Mouse (Mus musculus) brain, embryonic 14.5 days (tissue): ENCODE measurements around the gene Polk.

ENCODE experiments used
- CTCF ChIP-seq: fragments of 200-500 bp; IDR thresholded peaks from 2 replicates; pipeline ENCODE4 v1.5.1; 2012; ENCODE audit warnings: inconsistent platforms, mild to moderate bottlenecking, moderate library complexity, borderline replicate concordance; ENCODE audit not compliant: insufficient read depth, insufficient read length; ENCODE audit errors: extremely low read depth
- POLR2A ChIP-seq: fragments of 200-500 bp; IDR thresholded peaks from 2 replicates; pipeline ENCODE4 v1.6.1; 2012; ENCODE audit warnings: mild to moderate bottlenecking, inconsistent platforms, borderline replicate concordance; ENCODE audit not compliant: poor library complexity, insufficient read depth, insufficient read length, severe bottlenecking; ENCODE audit errors: extremely low read depth

DNA sequence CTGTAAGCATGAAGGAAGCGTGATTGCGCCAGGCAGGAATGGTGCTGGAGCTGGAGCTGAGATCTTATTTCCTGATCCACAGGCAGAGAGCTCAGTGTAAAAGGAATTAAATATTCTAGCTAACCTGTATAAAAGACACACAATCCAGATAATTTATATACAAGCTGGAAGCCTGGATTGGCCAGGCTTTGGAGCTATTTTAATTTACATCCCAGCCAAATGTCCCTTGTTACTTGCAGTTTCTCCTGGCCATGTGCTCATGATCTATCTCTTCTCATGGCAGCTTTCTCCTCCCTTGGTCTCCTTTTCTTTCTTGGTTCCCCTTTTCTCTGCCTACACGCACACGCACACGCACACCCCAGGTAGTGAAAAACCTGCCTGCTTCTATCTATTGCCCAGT lies 44.2 kb upstream of the Polk start:
- TF ChIP-seq POLR2A = no peak
- TF ChIP-seq CTCF = no peak
